Mouse (Mus musculus) thymus, adult 2 months (tissue): ENCODE results near the gene Rab43.

ENCODE experiments used
- CTCF ChIP-seq: fragments of 200-500 bp; IDR thresholded peaks from 2 replicates; pipeline ENCODE4 v1.5.1; 2012; ENCODE audit warnings: mild to moderate bottlenecking, control low read depth, low read length, moderate library complexity, borderline replicate concordance; ENCODE audit not compliant: control insufficient read depth, poor library complexity, insufficient read depth; ENCODE audit errors: extremely low read depth
- POLR2A ChIP-seq: fragments of 200-500 bp; IDR thresholded peaks from 2 replicates; pipeline ENCODE4 v1.6.1; 2012; ENCODE audit warnings: mild to moderate bottlenecking, low read length, control low read depth, moderate library complexity; ENCODE audit not compliant: control insufficient read depth, poor library complexity, insufficient read depth; ENCODE audit errors: extremely low read depth

DNA sequence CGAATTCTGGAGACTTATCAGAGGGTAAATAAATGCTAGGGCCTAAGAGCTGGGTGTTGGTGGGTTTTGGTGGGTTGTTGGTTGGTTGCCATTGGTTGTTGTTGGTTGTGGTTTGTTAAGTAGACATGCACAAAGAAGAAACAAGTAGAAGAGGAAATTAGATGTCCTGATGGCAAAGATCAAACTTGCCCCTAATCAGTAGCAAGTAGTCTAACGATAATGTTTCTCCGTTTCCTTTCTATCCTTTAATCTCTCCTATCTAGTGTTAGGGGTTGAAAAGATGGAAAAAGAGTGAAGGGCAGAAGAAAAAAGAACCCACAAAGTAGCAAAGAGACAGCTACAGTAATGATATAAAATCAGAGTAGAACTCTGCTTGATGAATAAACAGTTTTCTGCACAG lies 67.3 kb downstream of the Rab43 start:
- TF ChIP-seq POLR2A (no peak), CTCF (no peak)
